Mouse (Mus musculus) C2C12 (cell line): ENCODE data around the gene Lenep.
"Not testable (repeated sequence)": the region's sequence is repeated elsewhere in the genome, so short reads cannot be mapped to it uniquely, and the experiment has no call there.

Experiments used
- CTCF ChIP-seq: IDR thresholded peaks from one replicate; pipeline ENCODE4 v1.5.1; 2011; ENCODE audit not compliant: control insufficient read depth, insufficient read depth, insufficient read length
- MAX ChIP-seq: IDR thresholded peaks from one replicate; pipeline ENCODE4 v1.6.1; 2011; ENCODE audit warnings: mild to moderate bottlenecking, control low read depth
- MYOD1 ChIP-seq: IDR thresholded peaks from one replicate; pipeline ENCODE4 v1.6.1; 2011; ENCODE audit warnings: low read depth; ENCODE audit not compliant: control insufficient read depth, insufficient read length
- USF1 ChIP-seq: IDR thresholded peaks from one replicate; pipeline ENCODE4 v1.6.1; 2011; ENCODE audit warnings: low read depth, mild to moderate bottlenecking, control low read depth, moderate library complexity

DNA sequence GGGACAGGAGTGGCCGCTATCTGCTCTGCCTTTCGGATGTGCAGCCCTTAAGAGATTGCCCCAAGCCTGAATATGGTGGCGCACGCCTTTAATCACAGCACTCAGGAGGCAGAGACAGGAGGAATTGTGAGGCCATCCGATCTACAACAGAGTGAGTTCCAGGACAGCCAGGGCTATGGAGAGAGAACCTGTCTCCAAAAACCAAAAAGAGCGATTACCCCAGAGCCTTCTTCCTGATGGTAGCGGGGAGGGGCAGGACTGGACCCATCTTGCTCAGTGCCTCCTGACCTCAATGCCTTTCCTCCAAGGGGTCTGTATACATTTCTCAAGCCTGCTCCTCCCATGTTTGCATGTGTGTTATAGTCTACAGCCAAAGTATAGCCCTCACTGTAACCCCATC is 26.4 kb upstream of the Lenep start:
- not testable (repeated sequence) for TF ChIP-seq USF1, CTCF, MYOD1, MAX
